Mouse (Mus musculus) embryo, embryonic 11 days (tissue): ENCODE data around the gene 2900011O08Rik.

ENCODE experiments used
- DNase-seq: peaks from one replicate; pipeline ENCODE4 v3.0.0-alpha.2; 2015

2900011O08Rik gene

GRCm38 (mm10) chr16:14147712-14148111, 161.3 kb downstream of the 2900011O08Rik start:
- no peak for DNase-seq
